Mouse (Mus musculus) C2C12 (cell line): ENCODE results near the gene Hpdl. TPM values are rescaled to one million over a fixed set of nuclear protein-coding genes. Genes with fewer than 3 reads are reported as not detected.

Experiments
- H3K27me3 ChIP-seq: one replicate; pipeline ENCODE4 v1.6.1; 2011; ENCODE audit not compliant: control insufficient read depth, insufficient read depth, insufficient read length
- H3K36me3 ChIP-seq: one replicate; pipeline ENCODE4 v1.6.1; 2011; ENCODE audit not compliant: control insufficient read depth, insufficient read depth
- H3K4me3 ChIP-seq: one replicate; pipeline ENCODE4 v1.5.1; 2011; ENCODE audit warnings: mild to moderate bottlenecking, control low read depth; ENCODE audit not compliant: poor library complexity, insufficient read depth, severe bottlenecking
- H3K79me2 ChIP-seq: one replicate; pipeline ENCODE4 v1.6.1; 2011; ENCODE audit not compliant: control insufficient read depth, insufficient read depth
- H3K79me3 ChIP-seq: one replicate; pipeline ENCODE4 v1.6.1; 2011; ENCODE audit warnings: low read depth, control low read depth
- H3ac ChIP-seq: one replicate; pipeline ENCODE3; 2011; ENCODE audit warnings: low read depth; ENCODE audit not compliant: control insufficient read depth, insufficient read length
- CEBPB ChIP-seq: IDR thresholded peaks from one replicate; pipeline ENCODE4 v1.6.1; 2011; ENCODE audit warnings: low read depth, mild to moderate bottlenecking, control low read depth, moderate library complexity
- CTCF ChIP-seq: IDR thresholded peaks from one replicate; pipeline ENCODE4 v1.5.1; 2011; ENCODE audit not compliant: control insufficient read depth, insufficient read depth, insufficient read length
- FOSL1 ChIP-seq: IDR thresholded peaks from one replicate; pipeline ENCODE4 v1.8.0; 2011; ENCODE audit warnings: mild to moderate bottlenecking, low read length; ENCODE audit not compliant: poor library complexity, insufficient read depth, severe bottlenecking
- MAX ChIP-seq: IDR thresholded peaks from one replicate; pipeline ENCODE4 v1.6.1; 2011; ENCODE audit warnings: mild to moderate bottlenecking, control low read depth
- MYOD1 ChIP-seq: IDR thresholded peaks from one replicate; pipeline ENCODE4 v1.6.1; 2011; ENCODE audit warnings: low read depth; ENCODE audit not compliant: control insufficient read depth, insufficient read length
- MYOG ChIP-seq: IDR thresholded peaks from one replicate; pipeline ENCODE4 v1.6.1; 2011; ENCODE audit not compliant: control insufficient read depth, insufficient read length; ENCODE audit errors: extremely low read depth
- USF1 ChIP-seq: IDR thresholded peaks from one replicate; pipeline ENCODE4 v1.6.1; 2011; ENCODE audit warnings: low read depth, mild to moderate bottlenecking, control low read depth, moderate library complexity
- polyA plus RNA-seq: library from polyadenylated mRNA; unstranded; fragments of >200 nt; fragmentation: generic; extraction: Trizol; gene quantifications from one replicate; pipeline ENCODE4 v1.2.1, GENCODE M21; 2012; ENCODE audit warnings: missing spikeins

The Hpdl gene
- polyA plus RNA-seq, 1 experiment: 3.8 TPM

GRCm38 (mm10) chr4:116796442-116797110 is 24.9 kb downstream of the Hpdl start:
- Histone ChIP-seq H3K36me3 (peaks cover 29% of the 10 kb centered on the region), H3K79me3 (no peaks in the 10 kb centered on the region), H3K79me2 (no peaks in the 10 kb centered on the region), H3K27me3 (no peaks in the 10 kb centered on the region), H3ac (no peak overlapping the region), H3K4me3 (no peak overlapping the region)
- TF ChIP-seq FOSL1 (no peak), USF1 (no peak), MYOD1 (no peak), MYOG (no peak), CTCF (no peak), MAX (no peak), CEBPB (no peak)

GRCm38 (mm10) chr4:116794273-116794672 is 27.2 kb downstream of the Hpdl start:
- H3K79me3 ChIP-seq: no peaks in the 10 kb centered on the region
- TF ChIP-seq FOSL1 (no peak), USF1 (no peak), MYOG (no peak), CTCF (no peak), CEBPB (no peak), MAX (no peak), MYOD1 (no peak)
- H3K4me3 ChIP-seq: no peak overlapping the region
- H3ac ChIP-seq: no peak overlapping the region
- H3K36me3 ChIP-seq: peaks cover 22% of the 10 kb centered on the region
- peaks cover 4% of the 10 kb centered on the region for H3K79me2 ChIP-seq
- H3K27me3 ChIP-seq: no peaks in the 10 kb centered on the region

- no peak for TF ChIP-seq CEBPB
- TF ChIP-seq FOSL1: no peak
- no peak for TF ChIP-seq USF1
- TF ChIP-seq MAX: no peak
- H3K4me3 ChIP-seq: no peak overlapping the region
- H3K79me3 ChIP-seq: no peaks in the 10 kb centered on the region
- H3K79me2 ChIP-seq: peaks cover 4% of the 10 kb centered on the region
- no peaks in the 10 kb centered on the region for H3K27me3 ChIP-seq
- no peak overlapping the region for H3ac ChIP-seq
- peaks cover 22% of the 10 kb centered on the region for H3K36me3 ChIP-seq
Observed at GRCm38 (mm10) chr4:116792453-116792852, 29.1 kb downstream of the Hpdl start.

GRCm38 (mm10) chr4:116788956-116789355 is 32.6 kb downstream of the Hpdl start:
- TF ChIP-seq FOSL1 (no peak), MAX (no peak), CEBPB (no peak), MYOD1 (no peak), USF1 (no peak), MYOG (no peak)
- Histone ChIP-seq H3ac (no peak overlapping the region), H3K27me3 (no peaks in the 10 kb centered on the region), H3K79me3 (no peaks in the 10 kb centered on the region), H3K79me2 (peaks cover 4% of the 10 kb centered on the region), H3K36me3 (peaks cover 26% of the 10 kb centered on the region), H3K4me3 (no peak overlapping the region)

- Histone ChIP-seq H3ac (no peak overlapping the region), H3K36me3 (peaks cover 22% of the 10 kb centered on the region), H3K4me3 (no peak overlapping the region), H3K79me2 (peaks cover 4% of the 10 kb centered on the region), H3K27me3 (no peaks in the 10 kb centered on the region), H3K79me3 (no peaks in the 10 kb centered on the region)
- TF ChIP-seq CTCF (no peak), FOSL1 (no peak), MAX (no peak), CEBPB (no peak), MYOG (no peak), USF1 (no peak), MYOD1 (no peak)
Observed at GRCm38 (mm10) chr4:116787985-116788760, 33.3 kb downstream of the Hpdl start.
